Mouse (Mus musculus) liver, postnatal 0 days (tissue): Measurements from ENCODE around the gene Hba-a1. TPM values are rescaled to one million over a fixed set of nuclear protein-coding genes. Genes with fewer than 3 reads are reported as not detected.

Experiments
- ATAC-seq: fragments of 200-750 bp; cut with Nextera tagmentation; 2 replicates; pipeline ENCODE4 v1.8.0; 2017; ENCODE audit warnings: mild to moderate bottlenecking, moderate library complexity
- DNase-seq: peaks from one replicate; pipeline ENCODE4 v3.0.0-alpha.2; 2016
- H3K27ac ChIP-seq: fragments of 300-500 bp; sonication (generic); 2 replicates; pipeline ENCODE4 v1.5.1; 2014; ENCODE audit warnings: antibody characterized with exemption, moderate library complexity, mild to moderate bottlenecking, low read depth
- H3K27me3 ChIP-seq: fragments of 300-500 bp; sonication (generic); 2 replicates; pipeline ENCODE4 v1.6.1; 2014; ENCODE audit warnings: low read length, control low read depth, mixed read lengths; ENCODE audit not compliant: insufficient read depth
- H3K36me3 ChIP-seq: fragments of 300-500 bp; sonication (generic); replicated peaks from 2 replicates; pipeline ENCODE4 v1.6.1; 2014; ENCODE audit warnings: mild to moderate bottlenecking, control low read depth, low read length, moderate library complexity, mixed read lengths; ENCODE audit not compliant: insufficient read depth
- H3K4me1 ChIP-seq: fragments of 300-500 bp; sonication (generic); 2 replicates; pipeline ENCODE4 v1.6.1; 2014; ENCODE audit warnings: antibody characterized with exemption, mild to moderate bottlenecking, control low read depth; ENCODE audit not compliant: insufficient read depth
- H3K4me2 ChIP-seq: fragments of 300-500 bp; sonication (generic); 2 replicates; pipeline ENCODE4 v1.6.1; 2014; ENCODE audit warnings: low read depth, mild to moderate bottlenecking, low read length, moderate library complexity, mixed read lengths
- H3K4me3 ChIP-seq: fragments of 300-500 bp; sonication (generic); 2 replicates; pipeline ENCODE4 v1.5.1; 2014; ENCODE audit warnings: low read depth, low read length
- H3K9ac ChIP-seq: fragments of 300-500 bp; sonication (generic); replicated peaks from 2 replicates; pipeline ENCODE4 v1.6.1; 2014; ENCODE audit warnings: mild to moderate bottlenecking, moderate library complexity
- H3K9me3 ChIP-seq: fragments of 300-500 bp; sonication (generic); 2 replicates; pipeline ENCODE4 v1.6.1; 2016; ENCODE audit warnings: mild to moderate bottlenecking, control low read depth, low read length, mixed read lengths
- CTCF ChIP-seq: sonication (generic); IDR thresholded peaks from 2 replicates; pipeline ENCODE4 v1.5.1; 2016; ENCODE audit warnings: antibody characterized with exemption, low read depth
- EP300 ChIP-seq: IDR thresholded peaks from 2 replicates; pipeline ENCODE4 v1.6.1; 2016; ENCODE audit warnings: antibody characterized with exemption, low read depth, mild to moderate bottlenecking
- WGBS: fragments of 180-500 bp; shearing (Covaris S2); extraction: QIAGEN DNeasy Blood & Tissue Kit; methylation state at CpG from one replicate; pipeline ENCODE4 v1.1.7; 2014; ENCODE audit not compliant: insufficient replicate concordance; 5-methylcytosine and 5-hydroxymethylcytosine counted together
- polyA plus RNA-seq: library from polyadenylated mRNA; unstranded; fragments of >200 nt; fragmentation: Nextera tagmentation; extraction: Ambion mirVana; gene quantifications from 2 replicates; pipeline ENCODE4 v1.2.1, GENCODE M21; 2015

Hba-a1 gene
- polyA plus RNA-seq, 1 experiment from 2014 or later, result 32,136 TPM

- no peak overlapping the region for H3K4me2 ChIP-seq
- H3K4me1 ChIP-seq, result peaks cover 8% of the 10 kb centered on the region
- H3K4me3 ChIP-seq, result no peak overlapping the region
- no peaks in the 10 kb centered on the region for H3K9me3 ChIP-seq
- H3K27ac ChIP-seq, result peak overlapping the region; percentile 13; the same call in 1 of the 2 replicates
- ATAC-seq (no peak), DNase-seq (no peak)
- H3K36me3 ChIP-seq, result peaks cover 81% of the 10 kb centered on the region
- TF ChIP-seq CTCF (no peak), EP300 (no peak)
- H3K27me3 ChIP-seq, result no peaks in the 10 kb centered on the region
- H3K9ac ChIP-seq, result no peak overlapping the region
- 84% methylated on average over 3 of the region's 3 CpGs for WGBS
These were observed 45.9 kb upstream of the Hba-a1 start for GRCm38 (mm10) chr11:32237411-32237795.

DNA sequence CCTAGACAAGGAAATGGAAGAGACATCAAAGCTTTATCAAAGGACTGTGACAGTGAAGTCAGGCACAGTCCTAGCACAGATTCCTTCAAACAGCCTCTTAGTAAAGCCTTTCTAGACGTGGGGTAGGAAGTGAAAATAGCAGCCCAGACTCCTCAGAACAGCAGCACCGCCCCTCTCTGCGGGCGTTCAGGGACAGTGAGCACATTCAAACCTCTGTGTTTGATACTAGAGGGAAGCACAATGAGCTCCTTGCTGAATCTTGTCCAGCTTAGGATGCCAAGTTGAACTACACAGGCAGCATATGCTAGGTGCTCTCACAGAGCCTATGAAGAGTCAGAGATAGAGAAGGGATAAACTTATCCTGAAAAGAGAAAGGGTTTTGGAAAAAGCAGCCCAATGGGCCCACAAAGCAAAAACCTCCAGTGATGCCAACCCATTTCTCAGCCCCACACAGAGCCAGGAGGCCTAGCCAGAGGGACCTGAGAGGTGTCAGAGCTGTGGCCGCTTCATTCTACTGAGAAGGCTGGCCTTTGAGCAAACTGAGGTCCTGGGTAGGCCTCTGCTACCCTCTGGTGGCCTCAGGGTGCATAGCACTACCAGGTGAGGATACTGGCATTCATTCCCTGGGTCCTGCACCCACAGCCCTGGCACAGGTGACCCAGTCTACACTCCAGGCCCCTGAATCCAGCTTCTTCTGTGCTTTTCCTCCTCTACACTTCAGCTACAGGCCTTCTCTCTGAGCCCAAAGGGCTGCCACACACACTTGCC lies 45.0 kb upstream of the Hba-a1 start:
- TF ChIP-seq CTCF, result peak; percentile 99
- no peak for TF ChIP-seq EP300
- H3K9me3 ChIP-seq, result no peaks in the 10 kb centered on the region
- peak; percentile 78 for ATAC-seq
- H3K27me3 ChIP-seq, result no peaks in the 10 kb centered on the region
- peak; percentile 83 for DNase-seq
- peaks cover 80% of the 10 kb centered on the region for H3K36me3 ChIP-seq
- peaks cover 16% of the 10 kb centered on the region for H3K4me1 ChIP-seq
- H3K27ac ChIP-seq, result peak overlapping the region; percentile 51
- 64% methylated on average over 5 of the region's 5 CpGs for WGBS
- H3K4me3 ChIP-seq, result no peak overlapping the region
- H3K4me2 ChIP-seq, result peak overlapping the region; percentile 24
- no peak overlapping the region; the same call in 1 of the 2 replicates for H3K9ac ChIP-seq

DNA sequence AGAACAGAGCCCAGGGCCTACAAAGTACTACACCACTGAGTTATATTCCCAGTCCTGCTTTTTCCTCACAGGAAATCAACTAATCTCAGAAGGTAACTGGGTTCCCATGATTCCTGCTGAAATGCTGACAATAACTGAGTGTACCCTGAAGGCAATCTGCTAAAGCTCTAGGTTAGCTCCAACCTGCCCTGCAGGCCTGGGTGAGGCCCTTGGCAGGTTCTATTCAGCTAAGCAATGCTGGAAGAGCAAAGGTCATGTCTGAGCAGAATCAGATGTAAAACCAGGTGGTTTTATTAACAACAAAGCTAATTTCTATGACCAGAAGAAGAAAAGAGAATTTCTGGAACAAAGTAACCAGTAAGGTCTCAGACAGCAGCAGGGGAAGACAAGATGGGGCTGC lies 41.9 kb upstream of the Hba-a1 start:
- no peak for ATAC-seq
- Histone ChIP-seq H3K9ac (peak overlapping the region; percentile 18), H3K27ac (peak overlapping the region; percentile 94; the same call in 1 of the 2 replicates), H3K4me1 (peaks cover 40% of the 10 kb centered on the region), H3K9me3 (no peaks in the 10 kb centered on the region), H3K4me3 (no peak overlapping the region), H3K36me3 (peaks cover 76% of the 10 kb centered on the region), H3K27me3 (no peaks in the 10 kb centered on the region), H3K4me2 (no peak overlapping the region)
- no peak for TF ChIP-seq CTCF
- no peak for TF ChIP-seq EP300
- no peak for DNase-seq

DNA sequence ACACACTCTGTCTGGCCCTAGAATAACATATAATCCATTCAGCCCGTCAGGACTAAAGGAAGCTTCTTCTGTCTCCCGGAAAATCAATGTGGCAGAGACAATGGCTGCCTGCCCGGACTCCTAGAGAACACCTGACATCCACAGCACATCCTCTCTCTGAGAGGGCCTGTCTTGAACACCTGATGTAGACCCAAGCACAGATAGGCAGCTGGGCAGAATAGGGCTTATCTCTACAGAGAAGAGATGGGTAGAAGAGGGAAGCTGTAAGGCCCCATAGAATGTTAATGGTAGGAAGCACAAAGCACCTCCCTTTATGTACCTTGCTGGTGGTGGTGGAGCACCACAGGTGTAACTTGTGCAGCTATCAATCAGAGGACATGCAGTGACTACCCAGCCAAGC lies 41.1 kb upstream of the Hba-a1 start:
- Histone ChIP-seq H3K4me2 (no peak overlapping the region), H3K9ac (peak overlapping the region; percentile 26; the same call in 1 of the 2 replicates), H3K27me3 (no peaks in the 10 kb centered on the region), H3K4me1 (peaks cover 40% of the 10 kb centered on the region), H3K36me3 (peaks cover 76% of the 10 kb centered on the region), H3K27ac (peak overlapping the region; percentile 94), H3K4me3 (no peak overlapping the region), H3K9me3 (no peaks in the 10 kb centered on the region)
- WGBS, result 80% methylated on average over 3 of the region's 3 CpGs
- DNase-seq, result no peak
- TF ChIP-seq EP300 (peak; percentile 37; the same call in 1 of the 2 replicates), CTCF (no peak)
- ATAC-seq, result no peak

GRCm38 (mm10) chr11:32243205-32243955 lies 39.9 kb upstream of the Hba-a1 start:
- no peaks in the 10 kb centered on the region for H3K27me3 ChIP-seq
- H3K4me3 ChIP-seq, result no peak overlapping the region
- TF ChIP-seq CTCF (no peak), EP300 (no peak)
- H3K36me3 ChIP-seq, result peaks cover 75% of the 10 kb centered on the region
- H3K27ac ChIP-seq, result peak overlapping the region; percentile 94
- H3K4me1 ChIP-seq, result peaks cover 45% of the 10 kb centered on the region
- no peaks in the 10 kb centered on the region for H3K9me3 ChIP-seq
- 79% methylated on average over 7 of the region's 7 CpGs for WGBS
- no peak for ATAC-seq
- H3K4me2 ChIP-seq, result no peak overlapping the region
- DNase-seq, result no peak
- peak overlapping the region; percentile 18; the same call in 1 of the 2 replicates for H3K9ac ChIP-seq

GRCm38 (mm10) chr11:32244064-32244463 lies 39.2 kb upstream of the Hba-a1 start:
- H3K36me3 ChIP-seq, result peaks cover 77% of the 10 kb centered on the region
- peak overlapping the region; percentile 68 for H3K9ac ChIP-seq
- WGBS, result 75% methylated on average over 3 of the region's 3 CpGs
- H3K9me3 ChIP-seq, result no peaks in the 10 kb centered on the region
- H3K4me2 ChIP-seq, result no peak overlapping the region
- no peaks in the 10 kb centered on the region for H3K27me3 ChIP-seq
- H3K4me1 ChIP-seq, result peaks cover 45% of the 10 kb centered on the region
- no peak for TF ChIP-seq EP300
- no peak for TF ChIP-seq CTCF
- H3K27ac ChIP-seq, result peak overlapping the region; percentile 94
- H3K4me3 ChIP-seq, result no peak overlapping the region
- no peak for DNase-seq
- no peak for ATAC-seq
